Mouse (Mus musculus): ENCODE data around the gene Pdia3.

DNA sequence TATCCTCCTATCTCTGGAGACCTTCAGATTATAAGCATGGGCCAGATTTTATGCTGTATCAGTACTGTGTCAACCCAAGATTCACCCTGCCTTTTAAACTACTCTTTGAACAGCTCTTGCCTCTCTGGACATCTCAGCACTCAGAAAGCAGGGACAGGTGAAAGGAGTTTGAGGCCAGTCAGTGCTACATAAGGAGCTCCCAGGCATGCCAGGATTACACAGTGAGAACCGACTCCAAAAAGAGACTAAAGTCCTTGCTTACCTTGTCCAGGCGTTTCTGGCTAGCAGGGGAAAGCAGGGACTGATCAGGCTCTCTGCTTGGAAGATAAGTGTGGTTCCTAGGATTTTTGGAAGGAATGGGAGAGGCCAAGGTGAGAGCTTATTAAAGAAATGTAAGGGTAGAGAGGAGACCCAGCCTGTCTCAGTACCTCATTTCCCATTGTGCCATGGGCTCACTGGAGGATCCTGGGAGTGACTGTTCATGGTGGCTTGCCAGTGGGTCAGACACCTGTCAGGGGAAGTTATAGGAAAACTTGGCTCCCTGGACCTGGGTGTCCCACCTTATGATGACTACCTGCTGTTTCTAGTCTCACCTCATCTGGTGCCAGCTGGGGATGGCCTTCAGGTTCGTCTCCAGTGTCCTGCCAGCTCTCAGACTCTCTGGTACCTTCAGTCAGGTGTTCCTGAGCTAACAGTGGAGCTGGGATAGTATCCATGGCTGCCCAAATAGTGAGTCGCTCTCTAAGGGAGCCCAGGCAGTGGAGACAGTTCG lies 27.4 kb downstream of the Pdia3 start:
- TF ChIP-seq CTCF (IDR thresholded peaks at IDR 0.05; ENCODE audit: insufficient read depth, low read length), result no peak
- no peak for TF ChIP-seq POLR2A (IDR thresholded peaks at IDR 0.05; ENCODE audit: borderline replicate concordance, extremely low read depth, low read depth, low read length)

Data from lung, adult 2 months (tissue).